Mouse (Mus musculus): ENCODE measurements around the gene Fam122a. TPM values are rescaled to one million over a fixed set of nuclear protein-coding genes. Genes with fewer than 3 reads are reported as not detected.

Fam122a gene
- polyA plus RNA-seq, 1 experiment from 2014 or later = 49.7 TPM

DNA sequence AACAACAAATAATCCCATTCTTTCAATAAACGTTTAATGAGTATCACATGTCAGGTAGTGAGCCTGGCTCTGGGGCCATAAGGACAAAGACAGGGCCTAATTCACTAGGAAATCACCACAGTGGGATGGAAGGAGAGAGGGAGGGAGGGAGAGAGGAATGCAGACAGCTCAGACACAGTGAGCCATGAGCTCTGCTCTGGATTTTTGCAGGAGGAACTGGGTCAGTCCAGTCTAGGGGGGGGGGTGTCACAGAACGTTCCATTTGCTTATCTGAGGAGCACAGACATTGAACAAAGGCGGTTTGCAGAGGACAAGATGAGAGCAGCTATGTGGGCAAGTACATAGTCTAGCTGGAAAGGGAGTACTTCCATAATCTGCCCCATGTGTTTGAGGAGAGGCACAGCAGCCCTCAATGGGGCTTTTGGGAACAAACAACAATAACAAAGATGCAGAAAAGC, 24.7 kb downstream of the Fam122a start:
- H3K9me3 ChIP-seq (replicated peaks) = no peaks in the 10 kb centered on the region
- H3K27ac ChIP-seq = no peak overlapping the region
- WGBS = 36% methylated on average over 3 of the region's 3 CpGs
- no peak overlapping the region for H3K4me3 ChIP-seq (replicated peaks)
- H3K4me1 ChIP-seq = 0 out of 2 replicates have a peak, but pooled peaks cover 4% of the 10 kb centered on the region
- ATAC-seq (replicated peaks; ENCODE audit: low FRiP score) = 0 out of 2 replicates have a peak, but pooled peaks have one; percentile 36
- H3K9ac ChIP-seq = no peak overlapping the region
- no peak overlapping the region for H3K4me2 ChIP-seq
- H3K27me3 ChIP-seq = no peaks in the 10 kb centered on the region
- H3K36me3 ChIP-seq = no peaks in the 10 kb centered on the region

GRCm38 (mm10) chr19:24451626-24452025, 25.5 kb downstream of the Fam122a start:
- Histone ChIP-seq H3K4me1 (0 out of 2 replicates have a peak, but pooled peaks cover 4% of the 10 kb centered on the region), H3K4me3 (replicated peaks) (no peak overlapping the region), H3K36me3 (no peaks in the 10 kb centered on the region), H3K9me3 (replicated peaks) (no peaks in the 10 kb centered on the region), H3K4me2 (no peak overlapping the region), H3K27me3 (no peaks in the 10 kb centered on the region), H3K9ac (no peak overlapping the region), H3K27ac (no peak overlapping the region)
- ATAC-seq (replicated peaks; ENCODE audit: low FRiP score) = no peak
- WGBS = 90% methylated on average over 3 of the region's 3 CpGs

DNA sequence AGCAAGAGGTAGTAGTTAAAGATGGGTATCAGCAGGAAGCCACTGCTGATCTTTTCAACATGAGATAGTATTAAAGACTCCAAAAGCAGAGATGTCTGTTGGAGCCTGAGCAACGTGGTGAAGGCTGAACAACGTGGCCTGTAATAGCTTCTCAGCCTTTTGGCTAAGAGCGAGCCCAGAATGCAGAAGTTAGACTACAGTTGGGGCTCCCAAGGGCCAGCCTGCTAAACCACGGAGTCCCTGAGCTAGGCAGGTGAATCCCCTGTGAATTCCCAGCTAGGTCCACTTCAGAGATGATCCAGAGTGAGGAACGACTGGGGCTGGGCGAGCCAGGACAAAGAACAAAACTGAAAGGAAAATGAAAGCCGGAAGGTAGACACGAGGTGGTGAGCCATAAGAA, 26.4 kb downstream of the Fam122a start:
- 93% methylated on average over 8 of the region's 8 CpGs for WGBS
- no peak overlapping the region for H3K4me3 ChIP-seq (replicated peaks)
- ATAC-seq (replicated peaks; ENCODE audit: low FRiP score) = no peak

GRCm38 (mm10) chr19:24444322-24444721, 32.8 kb downstream of the Fam122a start:
- H3K4me2 ChIP-seq = no peak overlapping the region
- no peaks in the 10 kb centered on the region for H3K36me3 ChIP-seq
- H3K4me1 ChIP-seq = no peaks in the 10 kb centered on the region
- no peak overlapping the region for H3K9ac ChIP-seq
- H3K9me3 ChIP-seq (replicated peaks) = no peaks in the 10 kb centered on the region
- no peaks in the 10 kb centered on the region for H3K27me3 ChIP-seq
- H3K4me3 ChIP-seq (replicated peaks) = no peak overlapping the region
- no peak for ATAC-seq (replicated peaks; ENCODE audit: low FRiP score)
- WGBS = 84% methylated on average over 3 of the region's 3 CpGs
- no peak overlapping the region for H3K27ac ChIP-seq

More for the DNA sequence above, 26.4 kb downstream of the Fam122a start:
- Histone ChIP-seq H3K4me2 (no peak overlapping the region), H3K4me1 (0 out of 2 replicates have a peak, but pooled peaks cover 4% of the 10 kb centered on the region), H3K36me3 (no peaks in the 10 kb centered on the region), H3K27me3 (no peaks in the 10 kb centered on the region), H3K9ac (no peak overlapping the region), H3K27ac (no peak overlapping the region), H3K9me3 (replicated peaks) (no peaks in the 10 kb centered on the region)

DNA sequence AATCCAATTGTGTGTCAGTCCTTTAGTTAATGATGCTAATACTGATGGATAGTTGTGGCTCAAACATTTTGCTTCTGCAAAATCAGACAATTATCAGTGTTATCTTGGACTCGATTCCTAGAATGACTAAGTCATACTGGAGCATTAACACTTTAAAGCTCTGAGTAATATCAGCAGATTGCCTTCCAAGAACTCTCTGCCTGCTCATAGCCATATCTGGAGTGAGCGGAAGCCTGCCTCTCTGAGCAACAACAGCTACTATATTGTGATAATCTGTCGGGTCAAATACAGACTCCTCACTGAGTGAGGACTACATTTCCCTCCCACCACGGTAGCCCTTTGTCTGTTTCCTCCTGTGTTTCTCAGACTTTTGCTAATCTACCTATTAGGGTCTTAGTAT, 37.4 kb downstream of the Fam122a start:
- no peak for ATAC-seq (replicated peaks; ENCODE audit: low FRiP score)
- 79% methylated on average over 4 of the region's 4 CpGs for WGBS
- H3K36me3 ChIP-seq = no peaks in the 10 kb centered on the region
- 0 out of 2 replicates have a peak, but pooled peaks cover 12% of the 10 kb centered on the region for H3K4me1 ChIP-seq
- H3K9me3 ChIP-seq (replicated peaks) = no peaks in the 10 kb centered on the region
- no peak overlapping the region for H3K4me3 ChIP-seq (replicated peaks)
- H3K9ac ChIP-seq = no peak overlapping the region
- H3K4me2 ChIP-seq = no peak overlapping the region
- H3K27ac ChIP-seq = no peak overlapping the region
- no peaks in the 10 kb centered on the region for H3K27me3 ChIP-seq

DNA sequence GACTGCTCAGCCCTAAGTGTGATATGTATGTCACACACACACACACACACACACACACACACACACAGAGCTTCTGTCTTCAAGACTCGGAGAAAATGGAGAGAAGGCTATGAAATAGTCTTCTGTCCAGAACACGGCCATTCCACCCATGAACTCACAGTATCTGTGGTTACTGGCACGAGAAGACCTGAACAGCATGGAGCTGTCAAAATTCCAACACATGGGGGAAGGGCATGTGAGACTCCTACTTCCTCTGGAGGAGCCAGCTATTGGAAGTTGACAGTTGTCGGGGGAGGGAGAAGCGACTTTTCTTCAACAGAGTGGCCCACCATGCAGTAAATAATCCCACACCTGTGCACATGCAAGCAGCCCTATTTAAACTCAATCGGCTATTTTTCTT, 42.9 kb downstream of the Fam122a start:
- Histone ChIP-seq H3K9me3 (replicated peaks) (no peaks in the 10 kb centered on the region), H3K36me3 (no peaks in the 10 kb centered on the region), H3K27me3 (no peaks in the 10 kb centered on the region), H3K4me1 (0 out of 2 replicates have a peak, but pooled peaks cover 12% of the 10 kb centered on the region), H3K9ac (no peak overlapping the region), H3K4me2 (no peak overlapping the region), H3K4me3 (replicated peaks) (no peak overlapping the region), H3K27ac (no peak overlapping the region)
- no peak for ATAC-seq (replicated peaks; ENCODE audit: low FRiP score)
- WGBS = 59% methylated on average over 6 of the region's 6 CpGs

- H3K4me3 ChIP-seq (replicated peaks) = no peak overlapping the region
- ATAC-seq (replicated peaks; ENCODE audit: low FRiP score) = no peak
- H3K4me1 ChIP-seq = 0 out of 2 replicates have a peak, but pooled peaks cover 12% of the 10 kb centered on the region
- H3K36me3 ChIP-seq = no peaks in the 10 kb centered on the region
- no peaks in the 10 kb centered on the region for H3K9me3 ChIP-seq (replicated peaks)
- 67% methylated on average over 5 of the region's 5 CpGs for WGBS
- H3K9ac ChIP-seq = no peak overlapping the region
- no peak overlapping the region for H3K27ac ChIP-seq
- H3K4me2 ChIP-seq = no peak overlapping the region
- H3K27me3 ChIP-seq = no peaks in the 10 kb centered on the region
Measured at GRCm38 (mm10) chr19:24432447-24432846, 44.7 kb downstream of the Fam122a start.

DNA sequence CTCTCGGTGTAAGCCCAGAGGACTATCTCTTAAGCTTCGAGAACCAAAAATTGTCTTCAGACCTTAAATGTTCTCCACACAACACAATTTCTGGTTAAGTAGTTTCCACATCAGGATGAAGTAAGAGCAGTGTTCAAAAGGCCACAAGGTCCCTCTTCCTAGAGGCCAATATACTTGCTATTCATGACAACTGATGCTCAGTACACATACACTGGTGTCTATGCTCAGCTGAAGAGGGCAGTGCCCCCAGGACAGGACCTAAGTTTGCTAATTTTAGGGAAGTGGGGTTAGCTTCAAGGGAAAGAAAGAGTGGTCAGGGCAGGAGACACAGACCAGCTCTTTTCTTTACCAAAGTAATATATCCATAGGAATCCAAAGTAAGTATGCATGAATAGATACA, 45.8 kb downstream of the Fam122a start:
- Histone ChIP-seq H3K4me3 (replicated peaks) (no peak overlapping the region), H3K27ac (no peak overlapping the region), H3K4me1 (0 out of 2 replicates have a peak, but pooled peaks cover 12% of the 10 kb centered on the region), H3K27me3 (no peaks in the 10 kb centered on the region), H3K36me3 (no peaks in the 10 kb centered on the region), H3K9me3 (replicated peaks) (no peaks in the 10 kb centered on the region), H3K9ac (no peak overlapping the region), H3K4me2 (no peak overlapping the region)
- no peak for ATAC-seq (replicated peaks; ENCODE audit: low FRiP score)
- 94% methylated on average over 2 of the region's 2 CpGs for WGBS

- Histone ChIP-seq H3K9me3 (replicated peaks) (no peaks in the 10 kb centered on the region), H3K4me2 (no peak overlapping the region)
- 91% methylated on average over 3 of the region's 3 CpGs for WGBS
Measured at GRCm38 (mm10) chr19:24428011-24428410, 49.1 kb downstream of the Fam122a start.

DNA sequence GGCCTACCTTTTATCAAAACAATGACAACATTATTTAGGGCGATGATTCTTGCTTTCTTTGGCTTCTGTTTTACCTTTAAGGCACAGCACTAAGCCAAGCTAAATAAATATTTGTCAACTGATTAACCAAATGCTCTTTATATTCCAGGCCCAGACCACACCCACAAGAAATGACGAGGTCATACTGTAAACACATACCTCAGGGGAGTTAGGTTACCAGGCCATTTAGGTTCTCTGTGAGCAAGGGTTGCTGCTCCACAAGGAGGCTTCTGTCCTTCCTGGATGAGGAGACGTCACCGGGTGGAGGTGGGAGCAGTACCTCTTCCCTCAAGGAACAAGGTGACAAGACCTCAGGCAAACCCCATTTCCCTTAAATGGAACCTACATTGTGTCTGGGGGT, 49.9 kb downstream of the Fam122a start:
- Histone ChIP-seq H3K27me3 (no peaks in the 10 kb centered on the region), H3K9me3 (replicated peaks) (no peaks in the 10 kb centered on the region), H3K4me2 (no peak overlapping the region), H3K9ac (no peak overlapping the region), H3K27ac (no peak overlapping the region), H3K36me3 (no peaks in the 10 kb centered on the region), H3K4me3 (replicated peaks) (no peak overlapping the region), H3K4me1 (no peaks in the 10 kb centered on the region)
- no peak for ATAC-seq (replicated peaks; ENCODE audit: low FRiP score)
- WGBS = 60% methylated on average over 4 of the region's 4 CpGs

More at GRCm38 (mm10) chr19:24428011-24428410, 49.1 kb downstream of the Fam122a start:
- no peak overlapping the region for H3K4me3 ChIP-seq (replicated peaks)
- H3K27me3 ChIP-seq = no peaks in the 10 kb centered on the region
- H3K36me3 ChIP-seq = no peaks in the 10 kb centered on the region
- no peak overlapping the region for H3K27ac ChIP-seq
- ATAC-seq (replicated peaks; ENCODE audit: low FRiP score) = no peak
- no peaks in the 10 kb centered on the region for H3K4me1 ChIP-seq
- H3K9ac ChIP-seq = no peak overlapping the region

DNA sequence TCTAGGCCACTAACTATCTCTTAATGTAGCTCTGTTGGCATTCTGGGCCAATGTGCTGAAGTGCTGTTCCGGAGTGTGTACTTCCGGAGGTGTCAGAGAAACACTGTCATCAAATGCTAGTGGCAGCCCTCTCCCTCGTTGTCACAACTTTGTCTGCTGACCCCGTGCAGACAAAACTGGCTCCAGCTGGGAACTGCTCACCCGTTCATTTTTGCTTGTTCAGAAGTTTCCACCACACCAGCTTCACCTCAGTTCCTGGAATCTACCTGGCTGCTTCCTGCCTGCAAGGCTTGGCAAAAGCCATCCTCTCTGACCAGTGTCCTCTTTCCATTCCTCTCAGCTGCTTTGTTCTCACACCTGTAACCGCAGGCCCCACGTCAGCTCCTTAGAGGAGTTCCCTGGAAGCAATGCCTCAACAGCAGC, 50.4 kb downstream of the Fam122a start:
- no peaks in the 10 kb centered on the region for H3K36me3 ChIP-seq
- H3K9ac ChIP-seq = no peak overlapping the region
- no peaks in the 10 kb centered on the region for H3K4me1 ChIP-seq
- WGBS = 76% methylated on average over 7 of the region's 7 CpGs
- H3K9me3 ChIP-seq (replicated peaks) = no peaks in the 10 kb centered on the region
- ATAC-seq (replicated peaks; ENCODE audit: low FRiP score) = no peak
- no peaks in the 10 kb centered on the region for H3K27me3 ChIP-seq
- no peak overlapping the region for H3K4me2 ChIP-seq
- H3K27ac ChIP-seq = no peak overlapping the region
- H3K4me3 ChIP-seq (replicated peaks) = no peak overlapping the region
